Mouse (Mus musculus) hindbrain, embryonic 11.5 days (tissue): Measurements from ENCODE around the gene Zfp108. TPM values are rescaled to one million over a fixed set of nuclear protein-coding genes. Genes with fewer than 3 reads are reported as not detected.

Source experiments
- ATAC-seq: fragments of 200-750 bp; cut with Nextera tagmentation; 2 replicates; pipeline ENCODE4 v1.8.0; 2017; ENCODE audit warnings: mild to moderate bottlenecking, moderate TSS enrichment, moderate library complexity; ENCODE audit not compliant: low FRiP score
- DNase-seq: peaks from one replicate; pipeline ENCODE4 v3.0.0-alpha.2; 2015; ENCODE audit warnings: low spot score
- H3K27ac ChIP-seq: fragments of 300-500 bp; sonication (generic); 2 replicates; pipeline ENCODE4 v1.5.1; 2014; ENCODE audit warnings: mild to moderate bottlenecking, low read depth, low read length
- H3K27me3 ChIP-seq: fragments of 300-500 bp; sonication (generic); 2 replicates; pipeline ENCODE4 v1.6.1; 2014; ENCODE audit warnings: mild to moderate bottlenecking, low read length, moderate library complexity, mixed read lengths; ENCODE audit not compliant: control insufficient read depth, insufficient read depth
- H3K36me3 ChIP-seq: fragments of 300-500 bp; sonication (generic); 2 replicates; pipeline ENCODE4 v1.6.1; 2014; ENCODE audit warnings: mild to moderate bottlenecking, low read length, moderate library complexity, mixed read lengths; ENCODE audit not compliant: control insufficient read depth, insufficient read depth
- H3K4me1 ChIP-seq: fragments of 300-500 bp; sonication (generic); replicated peaks from 2 replicates; pipeline ENCODE4 v1.6.1; 2014; ENCODE audit warnings: low read length, mixed read lengths; ENCODE audit not compliant: control insufficient read depth, insufficient read depth
- H3K4me2 ChIP-seq: fragments of 300-500 bp; sonication (generic); replicated peaks from 2 replicates; pipeline ENCODE4 v1.6.1; 2014; ENCODE audit warnings: mild to moderate bottlenecking, low read depth, low read length
- H3K4me3 ChIP-seq: fragments of 300-500 bp; sonication (generic); 2 replicates; pipeline ENCODE4 v1.5.1; 2014; ENCODE audit warnings: low read depth, low read length
- H3K9ac ChIP-seq: fragments of 300-500 bp; sonication (generic); 2 replicates; pipeline ENCODE4 v1.6.1; 2014; ENCODE audit warnings: low read depth, low read length
- H3K9me3 ChIP-seq: fragments of 300-500 bp; sonication (generic); 2 replicates; pipeline ENCODE4 v1.6.1; 2016; ENCODE audit warnings: low read length; ENCODE audit not compliant: control insufficient read depth
- WGBS: fragments of 180-500 bp; shearing (Covaris S2); extraction: QIAGEN DNeasy Blood & Tissue Kit; methylation state at CpG from one replicate; pipeline ENCODE4 v1.1.7; 2014; 5-methylcytosine and 5-hydroxymethylcytosine counted together
- polyA plus RNA-seq: library from polyadenylated mRNA; unstranded; fragments of >200 nt; fragmentation: Nextera tagmentation; extraction: Ambion mirVana; gene quantifications from 2 replicates; pipeline ENCODE4 v1.2.1, GENCODE M21; 2014

Gene Zfp108
- polyA plus RNA-seq: 2.2 and 3.0 TPM in 2 replicates

DNA sequence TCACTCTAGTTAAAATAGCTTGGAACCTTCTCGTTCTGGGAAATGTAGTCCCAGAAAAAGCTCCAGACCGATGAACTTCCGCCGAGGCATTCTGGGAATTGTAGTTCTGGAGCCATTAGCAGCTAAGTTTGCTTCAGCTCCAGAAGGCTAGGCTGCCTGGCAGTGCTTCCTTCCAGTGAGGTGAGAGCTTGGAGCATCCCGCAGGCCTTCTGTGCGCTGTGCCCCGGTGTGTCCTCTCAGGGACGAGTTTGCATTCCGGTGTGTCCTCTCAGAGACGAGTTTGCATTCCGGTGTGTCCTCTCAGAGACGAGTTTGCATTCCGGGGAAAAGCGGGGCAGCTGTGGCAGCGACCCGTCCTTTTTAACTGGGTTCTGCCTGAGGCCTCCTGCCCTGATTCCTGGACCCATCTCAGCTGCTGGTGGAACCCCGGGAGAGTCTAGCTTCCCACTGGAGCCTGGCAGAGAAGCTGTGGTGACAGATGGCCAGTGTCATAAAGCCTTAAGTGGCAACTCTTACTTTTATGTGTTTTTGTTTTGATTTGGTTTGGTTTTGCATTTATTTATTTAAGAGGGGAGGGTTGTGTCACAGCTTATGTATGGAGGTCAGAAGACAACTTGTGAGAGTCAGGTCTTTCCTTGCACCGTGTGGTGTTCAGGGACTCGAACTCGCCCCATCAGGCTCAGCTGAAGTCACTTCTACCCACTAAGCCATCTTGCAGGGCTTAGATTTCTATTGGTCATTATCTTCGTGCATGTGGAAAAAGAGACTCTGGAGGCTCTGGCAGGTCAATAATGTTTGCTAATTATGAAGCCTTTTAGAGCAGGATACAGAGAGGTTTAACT is at the start of gene Zfp108:
Gene Zfp108, plus strand, starts transcription at position 162 of the 842 bp plus-strand sequence.
- no peak within 1 kb of the TSS for H3K27ac ChIP-seq
- DNase-seq (peak; percentile 86), ATAC-seq (peak; percentile 89)
- H3K36me3 ChIP-seq: no peaks in the 10 kb centered on the region
- H3K9me3 ChIP-seq: no peaks in the 10 kb centered on the region
- peak within 1 kb of the TSS; percentile 59; the same call in 1 of the 2 replicates for H3K9ac ChIP-seq
- H3K4me1 ChIP-seq: no peaks in the 10 kb centered on the region
- 25% methylated on average over 21 of the region's 21 CpGs for WGBS
- H3K4me2 ChIP-seq: peak within 1 kb of the TSS; percentile 49
- H3K27me3 ChIP-seq: no peaks in the 10 kb centered on the region
- peak within 1 kb of the TSS; percentile 40 for H3K4me3 ChIP-seq

DNA sequence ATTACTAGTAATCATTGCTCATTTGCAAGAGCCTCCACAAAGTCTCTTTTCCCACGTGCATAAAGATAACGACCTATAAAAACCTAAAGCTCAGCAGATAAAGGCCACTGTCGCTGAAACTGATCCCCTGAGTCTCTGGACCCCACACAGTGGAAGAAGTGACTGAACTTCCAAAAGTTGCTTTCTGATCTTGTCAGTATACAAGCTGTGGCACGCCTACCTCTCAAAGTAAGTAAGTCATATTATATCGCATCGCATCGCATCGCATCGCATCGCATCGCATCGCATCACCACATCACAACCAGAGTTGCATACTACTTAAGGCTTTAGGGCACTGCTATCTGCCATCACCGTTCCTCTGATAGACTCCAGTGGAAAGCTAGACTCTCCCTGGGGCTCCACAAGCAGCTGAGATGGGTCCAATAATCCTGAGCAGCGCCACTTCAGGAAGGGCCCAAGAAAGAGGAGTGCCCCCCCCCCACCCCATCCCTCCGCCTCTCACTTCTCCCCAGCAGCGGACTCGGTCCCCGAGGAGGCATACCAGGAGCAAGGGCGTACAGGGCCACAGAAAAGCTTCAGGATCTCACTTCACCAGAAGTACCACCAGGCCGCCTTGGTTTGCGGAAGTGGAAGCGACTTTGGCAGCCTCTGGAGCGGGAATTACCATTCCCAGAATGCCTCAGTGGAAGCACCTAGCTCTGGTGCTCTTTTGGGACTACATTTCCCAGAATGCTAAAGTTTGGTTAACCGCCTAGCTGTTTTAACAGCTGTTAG is 46.9 kb upstream of the Zfp108 start:
- WGBS: 20% methylated on average over 24 of the region's 24 CpGs
- peak overlapping the region; percentile 44 for H3K4me3 ChIP-seq
- DNase-seq (peak; percentile 80), ATAC-seq (peak; percentile 89)
- H3K9ac ChIP-seq: peak overlapping the region; percentile 62
- 0 out of 2 replicates have a peak, but pooled peaks cover 3% of the 10 kb centered on the region for H3K36me3 ChIP-seq
- H3K4me1 ChIP-seq: no peaks in the 10 kb centered on the region
- H3K4me2 ChIP-seq: peak overlapping the region; percentile 53
- no peaks in the 10 kb centered on the region for H3K27me3 ChIP-seq
- H3K27ac ChIP-seq: no peak overlapping the region
- no peaks in the 10 kb centered on the region for H3K9me3 ChIP-seq

DNA sequence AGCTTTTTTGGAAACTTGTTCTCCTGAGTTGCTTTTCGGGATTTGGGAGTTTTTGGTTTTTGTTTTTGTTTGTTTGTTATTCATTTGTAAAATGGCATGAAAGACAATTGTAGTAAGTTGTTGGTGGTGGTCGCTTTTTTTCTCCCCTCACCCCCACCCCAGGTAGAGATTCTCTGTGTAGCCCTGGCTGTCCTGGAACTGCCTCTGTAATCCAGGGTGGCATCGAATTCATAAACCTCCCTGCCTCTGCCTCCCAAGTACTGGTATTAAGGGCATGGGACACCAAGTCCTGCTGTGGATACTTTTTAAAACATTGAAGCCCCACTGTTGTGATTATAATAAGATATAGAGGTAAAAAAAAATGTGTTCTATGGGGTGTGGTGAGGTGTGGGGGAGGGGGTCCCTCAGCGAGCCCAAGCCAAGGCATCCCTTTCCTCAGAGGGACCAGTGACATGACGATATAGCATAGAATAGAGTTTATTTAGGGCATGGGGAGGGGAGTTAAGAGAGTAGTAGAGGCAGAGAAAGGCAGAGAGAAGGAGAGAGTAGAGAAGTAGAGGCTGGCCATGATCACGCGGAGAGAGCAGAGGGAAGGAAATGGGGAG is 46.2 kb upstream of the Zfp108 start:
- 0 out of 2 replicates have a peak, but pooled peaks cover 3% of the 10 kb centered on the region for H3K36me3 ChIP-seq
- no peaks in the 10 kb centered on the region for H3K4me1 ChIP-seq
- no peaks in the 10 kb centered on the region for H3K27me3 ChIP-seq
- H3K27ac ChIP-seq: no peak overlapping the region
- peak overlapping the region; percentile 44 for H3K4me3 ChIP-seq
- no peaks in the 10 kb centered on the region for H3K9me3 ChIP-seq
- peak overlapping the region; percentile 53; the same call in 1 of the 2 replicates for H3K4me2 ChIP-seq
- no peak for DNase-seq
- 63% methylated on average over 7 of the region's 7 CpGs for WGBS
- peak; percentile 77 for ATAC-seq
- no peak overlapping the region for H3K9ac ChIP-seq

DNA sequence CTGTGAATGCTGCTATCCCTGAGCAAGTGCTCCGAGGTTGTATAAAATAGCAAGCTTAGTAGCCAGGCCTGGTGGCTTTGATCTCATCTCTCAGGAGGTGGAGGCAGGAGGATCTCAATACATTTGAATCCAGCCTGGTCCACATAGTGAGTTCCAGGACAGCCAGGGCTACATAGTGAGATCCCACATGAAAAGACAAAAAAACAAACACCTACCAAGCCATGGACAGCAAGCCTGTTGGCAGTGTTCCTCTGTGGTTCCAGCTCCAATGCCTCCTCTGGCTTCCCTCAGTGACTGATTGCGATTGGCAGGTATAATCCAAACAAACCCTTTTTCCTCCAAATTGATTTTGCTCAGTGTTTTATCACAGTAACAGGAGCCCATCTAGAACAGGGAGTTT is 44.3 kb upstream of the Zfp108 start:
- H3K36me3 ChIP-seq: 0 out of 2 replicates have a peak, but pooled peaks cover 3% of the 10 kb centered on the region
- no peak overlapping the region for H3K27ac ChIP-seq
- H3K9me3 ChIP-seq: no peaks in the 10 kb centered on the region
- H3K4me2 ChIP-seq: no peak overlapping the region
- H3K4me3 ChIP-seq: no peak overlapping the region
- no peaks in the 10 kb centered on the region for H3K4me1 ChIP-seq
- H3K27me3 ChIP-seq: no peaks in the 10 kb centered on the region
- no peak for DNase-seq
- whole genome bisulfite sequencing: 80% methylated on average over 2 of the region's 2 CpGs
- ATAC-seq: no peak
- H3K9ac ChIP-seq: no peak overlapping the region

DNA sequence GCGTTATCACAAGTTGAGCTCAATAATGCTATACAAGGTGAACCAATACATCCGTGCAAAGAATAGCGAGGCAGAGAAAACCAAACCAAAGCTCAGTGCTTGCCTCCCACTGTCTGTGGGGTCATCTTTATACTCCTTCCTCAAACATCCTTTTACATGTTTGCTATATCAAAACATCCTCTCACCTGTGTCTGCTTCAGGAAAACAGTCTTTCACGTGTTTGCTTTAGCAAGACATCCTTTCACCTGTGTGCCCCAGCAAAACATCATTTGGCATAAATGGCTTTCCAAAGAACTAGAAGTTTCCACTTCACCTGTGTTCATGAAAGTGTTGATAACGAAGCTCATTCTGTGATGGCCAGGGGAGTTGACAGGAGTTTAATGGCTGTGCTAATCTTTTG is 43.3 kb upstream of the Zfp108 start, which contains the start of gene Zfp111:
Gene Zfp111, minus strand, starts transcription at position 101 of the 400 bp plus-strand sequence.
- H3K4me1 ChIP-seq: no peaks in the 10 kb centered on the region
- ATAC-seq: no peak
- H3K9ac ChIP-seq: no peak within 1 kb of the TSS
- H3K4me3 ChIP-seq: no peak within 1 kb of the TSS
- no peaks in the 10 kb centered on the region for H3K9me3 ChIP-seq
- H3K27me3 ChIP-seq: no peaks in the 10 kb centered on the region
- DNase-seq: no peak
- no peak within 1 kb of the TSS for H3K27ac ChIP-seq
- WGBS: 83% methylated on average over 5 of the region's 5 CpGs
- no peak within 1 kb of the TSS for H3K4me2 ChIP-seq
- H3K36me3 ChIP-seq: no peaks in the 10 kb centered on the region

DNA sequence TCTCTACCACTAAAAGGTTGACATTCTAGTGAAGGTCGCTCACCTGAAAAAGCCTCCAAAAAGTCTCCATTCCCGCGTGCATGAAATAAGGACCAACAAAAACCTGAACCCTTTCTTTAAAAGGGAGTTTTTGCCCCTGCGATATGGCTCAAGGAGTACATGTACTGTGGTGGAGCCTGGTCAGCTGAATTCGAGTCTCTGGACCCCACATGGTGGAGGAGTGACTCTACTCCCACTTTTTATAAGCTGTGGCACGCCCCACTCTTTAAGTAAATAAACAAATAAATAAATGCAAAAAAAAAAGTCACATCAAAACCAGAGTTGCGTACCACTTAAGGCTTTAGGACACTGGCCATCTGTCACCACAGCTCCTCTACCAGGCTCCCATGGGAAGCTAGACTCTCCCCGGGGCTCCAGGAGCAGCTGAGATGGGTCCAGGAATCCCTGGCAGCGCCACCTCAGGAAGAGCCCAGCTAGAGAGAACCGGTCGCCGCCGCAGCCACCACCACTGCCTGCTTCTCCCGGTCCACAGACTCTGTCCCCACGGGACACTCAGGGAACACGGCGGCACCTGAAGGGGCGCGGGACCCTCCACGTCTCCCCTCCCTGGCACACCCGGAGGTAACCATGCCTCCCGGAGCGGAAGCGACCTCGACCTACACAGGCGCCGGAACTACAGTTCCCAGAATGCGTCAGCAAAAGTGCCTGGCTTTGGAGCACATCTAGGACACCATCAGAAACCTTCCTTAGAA is 17.4 kb upstream of the Zfp108 start, which contains the start of gene Zfp109:
Gene Zfp109, minus strand, starts transcription at position 521 of the 752 bp plus-strand sequence.
- Histone ChIP-seq H3K9ac (peak within 1 kb of the TSS; percentile 77), H3K4me3 (peak within 1 kb of the TSS; percentile 74), H3K9me3 (no peaks in the 10 kb centered on the region), H3K27ac (no peak within 1 kb of the TSS), H3K4me1 (no peaks in the 10 kb centered on the region), H3K27me3 (no peaks in the 10 kb centered on the region), H3K4me2 (peak within 1 kb of the TSS; percentile 66), H3K36me3 (no peaks in the 10 kb centered on the region)
- WGBS: 5% methylated on average over 28 of the region's 28 CpGs
- ATAC-seq (peak; percentile 94), DNase-seq (peak; percentile 80)

DNA sequence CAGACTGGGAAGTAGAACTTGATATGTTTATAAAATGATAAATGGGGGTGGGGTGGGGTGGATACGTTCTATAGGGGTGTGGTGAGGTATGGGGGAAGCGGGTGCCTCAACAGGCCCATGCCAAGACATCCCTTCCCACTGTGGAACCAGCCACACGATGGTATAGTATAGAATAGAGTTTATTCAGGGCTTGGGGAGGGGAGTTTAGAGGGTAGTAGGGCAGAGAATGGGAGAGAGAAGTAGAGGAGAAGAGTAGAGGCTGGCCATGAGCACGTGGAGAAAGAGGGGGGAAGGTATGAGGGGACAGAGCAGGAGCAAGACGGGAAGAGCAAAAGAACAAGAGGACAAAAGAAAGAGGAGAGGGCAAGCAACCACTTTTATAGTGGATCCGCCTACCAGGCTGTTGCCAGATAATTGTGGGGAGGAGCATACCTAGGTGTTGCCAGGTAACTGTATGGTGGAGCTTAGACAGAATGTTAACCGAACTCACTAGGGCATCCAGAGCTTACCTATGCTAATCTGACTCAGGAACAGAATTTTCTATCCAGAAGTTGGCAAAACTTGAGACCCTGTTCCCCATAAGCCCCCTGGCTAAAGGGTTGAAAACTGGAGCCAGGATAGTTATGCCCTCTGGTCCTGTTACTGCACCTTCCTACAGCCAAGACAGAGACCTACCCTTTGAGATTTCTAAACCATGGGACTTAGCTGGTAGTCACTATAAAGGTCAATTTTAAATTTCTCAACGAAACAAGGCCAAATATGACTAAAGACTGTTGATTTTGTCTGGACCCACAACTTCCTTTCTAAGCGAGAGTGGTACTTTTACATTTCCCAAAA is 597 bp upstream of the Zfp108 start:
- Histone ChIP-seq H3K9ac (peak overlapping the region; percentile 59; the same call in 1 of the 2 replicates), H3K4me1 (no peaks in the 10 kb centered on the region), H3K27me3 (no peaks in the 10 kb centered on the region), H3K27ac (no peak overlapping the region), H3K4me3 (peak overlapping the region; percentile 40; the same call in 1 of the 2 replicates), H3K36me3 (no peaks in the 10 kb centered on the region), H3K4me2 (peak overlapping the region; percentile 49), H3K9me3 (no peaks in the 10 kb centered on the region)
- 66% methylated on average over 9 of the region's 9 CpGs for WGBS
- DNase-seq: no peak
- peak; percentile 69 for ATAC-seq
